Mouse (Mus musculus): ENCODE data around the gene Poll. TPM values are rescaled to one million over a fixed set of nuclear protein-coding genes. Genes with fewer than 3 reads are reported as not detected.

The Poll gene
- total RNA-seq (2023): 10.2 to 11.9 TPM (median 11.4 TPM) in 4 replicates

DNA sequence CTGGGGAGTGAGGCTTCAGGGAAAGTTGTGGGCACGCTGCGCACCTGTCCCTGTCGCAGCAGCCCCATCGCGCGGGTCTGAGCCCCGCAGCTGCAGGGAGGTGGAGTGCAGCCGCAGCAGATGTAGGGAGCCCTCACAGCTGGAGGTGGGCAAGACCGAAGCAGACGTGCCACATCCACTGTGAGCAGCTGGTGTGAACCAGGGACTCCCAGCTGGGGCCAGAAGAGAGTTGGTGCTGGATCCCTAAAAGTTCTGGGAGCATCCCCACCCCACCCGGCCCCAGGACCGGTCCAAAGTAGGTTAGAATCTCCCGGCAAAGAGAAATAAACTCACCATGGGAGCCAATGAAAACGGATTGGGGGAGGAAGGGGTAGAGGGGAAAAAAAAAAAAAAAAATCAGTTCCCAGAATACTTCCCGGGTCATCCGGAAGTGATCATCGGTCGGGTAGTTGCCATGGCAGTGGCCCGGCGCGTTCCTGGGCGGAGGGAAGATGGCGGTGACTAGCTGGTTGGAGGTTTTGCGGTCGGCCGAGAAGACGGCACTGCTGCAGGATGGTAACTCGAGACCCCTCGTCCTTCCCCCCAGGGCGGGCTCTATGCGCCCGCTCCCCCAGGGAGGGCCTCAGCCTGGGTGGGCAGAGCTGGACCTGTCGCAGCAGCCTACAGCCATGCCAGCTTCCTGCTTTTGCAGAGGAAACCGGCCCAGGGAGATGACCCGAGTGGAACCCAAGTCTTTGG, at the start of gene Poll, which contains the start of gene Gm17018:
Gene Poll (minus strand): TSS at position 379 of the 738 bp plus-strand sequence.
Gene Gm17018 (plus strand): TSS at position 463 of the 738 bp plus-strand sequence.

Other genes starting within 250 kb of the Poll start
- gene Btrc, start 196.8 kb downstream of the Poll start, total RNA-seq (2023): 28.3 to 36.3 TPM (median 33.6 TPM) in 4 replicates
- gene Gm17018, start 84 bp upstream of the Poll start, total RNA-seq (2023): 8.3 to 14.4 TPM (median 10.1 TPM) in 4 replicates
- gene Fbxw4, start 99.8 kb upstream of the Poll start, total RNA-seq (2023): 40.9 to 64.4 TPM (median 57.0 TPM) in 4 replicates
- gene Fgf8, start 182.4 kb upstream of the Poll start, total RNA-seq (2023): not detected in 4 replicates
- 30.2 to 35.3 TPM (median 33.2 TPM) in 4 replicates for gene Npm3, start 189.1 kb upstream of the Poll start, total RNA-seq (2023)
- gene Mgea5, start 223.3 kb upstream of the Poll start, total RNA-seq (2023): 210 to 226 TPM (median 215 TPM) in 4 replicates

All from B cell, adult 62 days (primary cell).